ENCODE assay signal across 11 mouse cellular contexts in the genomic region with DNA sequence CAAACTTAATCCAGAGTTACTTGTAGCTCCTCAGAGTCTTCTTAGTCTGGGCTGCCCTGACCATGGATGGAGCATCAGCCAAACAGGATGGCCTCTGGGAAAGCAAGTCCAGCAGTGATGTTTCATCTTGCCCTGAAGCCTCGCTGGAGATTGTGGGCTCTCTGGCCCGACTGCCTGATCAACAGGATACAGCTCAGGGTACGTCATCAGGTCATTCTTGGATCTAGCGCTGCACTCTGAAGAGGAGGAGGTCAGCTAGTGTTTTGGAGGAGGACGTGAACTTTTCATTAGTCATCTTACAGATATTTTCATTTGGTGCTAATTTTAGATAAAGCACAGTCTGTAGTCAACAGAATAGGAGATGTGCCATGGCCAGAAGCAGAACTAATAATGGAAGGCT. TPM values are rescaled to one million over a fixed set of nuclear protein-coding genes. Genes with fewer than 3 reads are reported as not detected.
A peak's percentile ranks its signal among the peaks of the same experiment; 100 is the strongest.
DNase-seq lines count a peak whose midpoint lies in the region; ATAC-seq lines count a peak whose summit lies in the region.
"Had no signal": no experiment of that assay in that cellular context is flagged by ENCODE, and none has a peak within 500 bp of the region (broad histone marks: within the 10 kb centered on the region; RNA-seq: fewer than 3 reads in every experiment).

No protein-coding gene starts in this region.

- intact Hi-C loops in heart, postnatal 14 days (cut with DNase I) = no loop called here

- peak; percentile 17 for DNase-seq in kidney, adult 11 months
- DNase-seq in kidney, postnatal 10 days = no peak
- DNase-seq in Muller cell, postnatal 12 days (ENCODE audit: inconsistent ontology term) = peak; percentile 41
- DNase-seq in adrenal gland, adult 2 months = peak; percentile 70
- peak; percentile 10 for DNase-seq in heart, postnatal 14 days
- DNase-seq in c-Kit-positive CD71-positive TER-119-positive erythroid progenitor cells, embryonic 14.5 days (ENCODE audit: low spot score) = no peak
- DNase-seq: lung, embryonic 14.5 days had no signal

- no peak for ATAC-seq in megakaryocyte, adult 5-6 weeks (ENCODE audit: poor library complexity, severe bottlenecking)
- ATAC-seq: forebrain, embryonic 13.5 days; midbrain, embryonic 16.5 days; Patski had no signal

RNA-seq across cellular contexts. Expression of gene Golga3, which starts 5.2 kb away (rescaled TPM):
- total RNA-seq in adrenal gland, adult 2 months (2021) = 10 to 100 TPM; 34.4 to 37.0 TPM
- 4.5 and 6.1 TPM in 2 replicates for polyA plus RNA-seq in adrenal gland, adult 2 months (2012; rRNA removed)
- total RNA-seq in heart, postnatal 14 days (2021) = 10 to 100 TPM; 36.5 to 42.6 TPM
- 11.9 and 12.6 TPM in 2 replicates for total RNA-seq in megakaryocyte, adult 5-6 weeks (2015)
- 22.7 and 24.6 TPM in 2 replicates for total RNA-seq in megakaryocyte, adult 5-6 weeks (2017)

RNA-seq across cellular contexts. Expression of gene Chfr, which starts 46.1 kb away (rescaled TPM):
- 10 to 100 TPM; 21.5 to 30.0 TPM for total RNA-seq in adrenal gland, adult 2 months (2021)
- polyA plus RNA-seq in adrenal gland, adult 2 months (2012; rRNA removed) = 55.5 and 55.8 TPM in 2 replicates
- 10 to 100 TPM; 21.0 to 21.4 TPM for total RNA-seq in heart, postnatal 14 days (2021)
- total RNA-seq in megakaryocyte, adult 5-6 weeks (2015) = 45.7 and 49.6 TPM in 2 replicates
- total RNA-seq in megakaryocyte, adult 5-6 weeks (2017) = 73.1 and 78.6 TPM in 2 replicates

RNA-seq across cellular contexts. Expression of gene Ankle2, which starts 49.1 kb away (rescaled TPM):
- total RNA-seq in adrenal gland, adult 2 months (2021) = 10 to 100 TPM; 39.3 to 46.5 TPM
- polyA plus RNA-seq in adrenal gland, adult 2 months (2012; rRNA removed) = 7.5 and 8.7 TPM in 2 replicates
- total RNA-seq in heart, postnatal 14 days (2021) = 10 to 100 TPM; 25.8 to 25.9 TPM
- total RNA-seq in megakaryocyte, adult 5-6 weeks (2015) = 59.7 and 62.4 TPM in 2 replicates
- 86.8 and 106 TPM in 2 replicates for total RNA-seq in megakaryocyte, adult 5-6 weeks (2017)

Comparison
In these comparisons a context has a peak if more than half of its experiments do, and no peak if none do; other contexts are left out.
1. DNase-seq: peak in kidney, adult 11 months (single experiment), Muller cell, postnatal 12 days (single experiment), adrenal gland, adult 2 months (single experiment) and heart, postnatal 14 days (2 of 2); none in kidney, postnatal 10 days (single experiment) and c-Kit-positive CD71-positive TER-119-positive erythroid progenitor cells, embryonic 14.5 days (single experiment).